Mouse (Mus musculus): ENCODE results near the gene Nbl1. TPM values are rescaled to one million over a fixed set of nuclear protein-coding genes. Genes with fewer than 3 reads are reported as not detected.

Nbl1 gene
- total RNA-seq, 2 experiments from 2014 or later = not detected

DNA sequence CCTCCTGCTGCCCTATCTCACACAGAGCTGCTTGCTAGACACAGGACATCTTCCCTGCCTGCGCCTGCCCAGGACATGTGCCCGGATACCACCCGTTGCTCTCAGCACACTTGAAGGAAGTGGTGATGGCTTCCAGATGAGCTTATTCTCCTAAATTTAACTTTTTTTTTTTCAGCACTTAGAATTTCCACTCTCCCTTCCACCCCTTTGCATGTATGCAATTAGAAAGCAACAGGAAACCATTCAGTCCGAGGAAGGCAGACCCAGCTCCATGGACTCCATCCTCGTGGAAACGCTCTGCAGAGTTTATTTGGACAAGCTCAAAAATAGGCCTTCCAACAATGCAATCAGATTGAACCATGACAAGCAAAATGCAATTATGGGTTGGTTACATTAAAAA is 8.8 kb upstream of the Nbl1 start:
- ATAC-seq (replicated peaks; ENCODE audit: poor library complexity, severe bottlenecking) = no peak

DNA sequence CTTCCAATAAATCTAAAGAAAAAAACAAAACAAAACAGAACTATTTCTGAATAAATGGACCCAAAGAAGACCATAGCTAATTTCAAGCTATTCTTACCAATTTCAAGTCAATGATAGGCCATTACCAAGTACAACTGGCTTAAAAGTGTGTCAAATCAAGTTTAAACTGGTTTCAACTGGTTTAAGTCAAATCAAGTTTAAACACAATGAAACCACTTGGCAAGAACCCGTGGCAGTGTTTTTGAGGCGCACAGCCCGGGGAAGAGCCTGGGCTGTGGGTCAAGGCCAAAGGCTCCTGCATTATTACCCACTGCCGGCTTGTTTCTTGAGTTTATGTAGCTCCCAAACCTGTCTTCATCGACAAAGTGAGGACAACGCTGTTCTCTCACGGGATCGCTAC is 7.5 kb upstream of the Nbl1 start:
- ATAC-seq (replicated peaks; ENCODE audit: poor library complexity, severe bottlenecking) = no peak

DNA sequence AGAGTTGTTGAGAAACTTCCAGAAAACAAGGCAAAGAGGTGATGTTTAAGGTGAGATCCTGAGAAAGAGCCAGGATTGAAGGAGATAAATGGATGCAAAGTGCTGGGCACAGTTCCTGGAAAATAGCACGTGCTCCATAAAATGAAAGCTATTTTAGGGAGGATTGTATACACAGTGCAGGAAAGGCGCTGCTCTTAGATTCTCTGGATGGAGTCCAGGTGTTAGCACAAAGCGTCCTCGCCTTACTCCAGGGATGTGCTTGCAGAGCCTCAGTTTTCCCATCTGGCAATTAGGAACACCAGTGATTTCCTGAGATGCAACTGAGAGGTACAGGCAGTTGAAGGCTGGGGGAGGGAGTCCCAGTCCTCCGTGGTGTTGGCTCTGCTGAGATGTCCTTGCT is 3.4 kb upstream of the Nbl1 start:
- no peak for ATAC-seq (replicated peaks; ENCODE audit: poor library complexity, severe bottlenecking)

DNA sequence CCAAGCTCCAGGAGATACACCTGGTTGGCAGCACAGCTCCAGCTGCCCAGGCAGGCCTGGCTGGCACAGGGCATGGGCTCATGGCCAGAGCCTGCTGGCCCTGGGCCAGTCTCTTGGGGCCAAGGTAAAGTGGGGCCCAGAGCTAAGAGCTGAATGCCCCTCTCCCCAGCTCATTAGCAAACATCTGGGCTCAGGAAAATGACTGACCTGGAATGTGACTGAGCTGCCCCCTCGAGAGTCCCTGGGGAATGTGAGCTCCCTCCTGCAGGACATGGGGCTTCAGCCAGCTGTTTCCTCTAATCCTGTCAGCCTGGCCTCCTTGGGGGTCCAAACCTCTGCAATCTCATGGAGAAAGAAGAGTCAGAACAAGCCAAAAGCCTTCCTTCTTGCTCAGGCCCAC is 2.6 kb upstream of the Nbl1 start:
- ATAC-seq (replicated peaks; ENCODE audit: poor library complexity, severe bottlenecking) = no peak

DNA sequence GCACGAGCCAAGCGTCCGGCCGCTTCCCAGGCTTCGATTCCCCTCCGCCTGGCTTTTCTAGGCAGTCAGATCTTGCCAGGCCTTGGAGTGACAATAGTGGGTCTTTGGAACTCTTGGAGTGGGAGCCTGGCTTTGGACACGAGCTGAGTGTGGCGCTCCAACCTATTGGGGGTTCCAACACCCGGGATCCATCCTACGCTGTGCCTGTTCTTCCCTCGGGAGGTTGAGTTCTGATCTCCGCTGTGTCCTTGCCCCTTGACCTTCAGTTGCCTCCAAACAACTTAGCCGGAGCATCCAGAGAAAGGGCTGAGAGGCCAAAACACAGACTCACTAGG is 370 bp upstream of the Nbl1 start:
- no peak for ATAC-seq (replicated peaks; ENCODE audit: poor library complexity, severe bottlenecking)

DNA sequence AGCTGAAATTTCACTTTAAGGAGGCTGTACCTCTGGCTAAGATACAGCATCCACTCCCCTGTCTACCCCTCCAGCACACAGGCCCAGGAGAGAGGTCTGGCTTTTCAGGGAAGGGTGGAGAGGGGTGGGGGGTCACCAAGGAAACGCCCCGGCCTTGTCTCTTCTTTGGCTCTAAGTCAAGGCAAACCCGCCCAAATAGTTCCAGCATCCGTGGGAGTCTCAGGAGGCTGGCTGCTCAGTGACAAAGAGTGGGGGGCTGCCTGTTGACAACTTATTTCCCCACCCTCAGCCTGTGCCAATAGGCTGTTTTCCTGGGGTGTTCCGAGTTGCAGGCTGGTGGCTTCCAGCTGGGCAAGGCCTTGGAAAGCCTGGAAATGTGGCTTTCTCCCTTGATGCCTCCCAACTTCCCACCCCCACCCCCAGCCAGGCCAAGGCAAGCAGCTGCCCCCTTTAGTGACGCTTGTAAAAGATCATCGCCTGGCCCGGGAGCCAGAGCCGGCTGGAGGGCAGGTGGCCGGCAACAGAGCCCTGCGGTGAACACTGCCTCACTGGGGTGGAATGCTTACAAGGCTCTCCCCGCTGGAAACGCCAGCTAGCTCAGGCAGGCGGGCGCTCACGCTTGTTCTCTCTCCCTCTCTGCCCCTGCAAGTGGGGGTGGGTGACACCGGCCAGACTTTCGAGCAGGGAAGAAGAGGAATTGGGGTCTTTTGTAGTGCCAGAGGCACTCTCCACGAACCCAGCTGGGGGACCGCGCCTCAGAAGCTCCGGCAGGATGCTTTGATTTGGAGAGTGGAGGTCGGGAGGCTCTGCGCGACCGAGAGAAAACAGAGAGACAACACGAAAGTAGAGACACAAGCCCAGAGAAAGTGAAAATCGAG is 1.1 kb downstream of the Nbl1 start:
- no peak; the same call in 1 of the 2 replicates for ATAC-seq (replicated peaks; ENCODE audit: poor library complexity, severe bottlenecking)

DNA sequence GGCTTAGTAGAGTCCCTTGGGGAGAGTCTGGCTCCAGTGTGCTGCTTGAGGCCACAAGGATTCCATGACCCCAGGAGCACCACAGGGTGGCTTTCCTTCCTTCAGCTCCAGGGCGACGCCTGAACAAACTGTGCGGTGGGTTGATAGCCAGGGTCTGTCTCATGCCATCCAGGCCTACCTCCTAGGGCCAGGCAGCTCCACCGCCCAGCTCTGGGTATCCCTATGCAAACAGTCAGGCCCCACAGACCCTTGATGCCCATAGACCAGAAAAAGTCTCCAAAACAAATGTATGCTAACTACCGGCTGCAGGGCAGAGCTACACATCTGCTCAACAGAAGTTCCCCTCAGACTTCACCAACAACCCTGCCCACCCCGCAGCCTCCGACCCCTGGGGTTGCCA is 1.7 kb downstream of the Nbl1 start:
- ATAC-seq (replicated peaks; ENCODE audit: poor library complexity, severe bottlenecking) = no peak

DNA sequence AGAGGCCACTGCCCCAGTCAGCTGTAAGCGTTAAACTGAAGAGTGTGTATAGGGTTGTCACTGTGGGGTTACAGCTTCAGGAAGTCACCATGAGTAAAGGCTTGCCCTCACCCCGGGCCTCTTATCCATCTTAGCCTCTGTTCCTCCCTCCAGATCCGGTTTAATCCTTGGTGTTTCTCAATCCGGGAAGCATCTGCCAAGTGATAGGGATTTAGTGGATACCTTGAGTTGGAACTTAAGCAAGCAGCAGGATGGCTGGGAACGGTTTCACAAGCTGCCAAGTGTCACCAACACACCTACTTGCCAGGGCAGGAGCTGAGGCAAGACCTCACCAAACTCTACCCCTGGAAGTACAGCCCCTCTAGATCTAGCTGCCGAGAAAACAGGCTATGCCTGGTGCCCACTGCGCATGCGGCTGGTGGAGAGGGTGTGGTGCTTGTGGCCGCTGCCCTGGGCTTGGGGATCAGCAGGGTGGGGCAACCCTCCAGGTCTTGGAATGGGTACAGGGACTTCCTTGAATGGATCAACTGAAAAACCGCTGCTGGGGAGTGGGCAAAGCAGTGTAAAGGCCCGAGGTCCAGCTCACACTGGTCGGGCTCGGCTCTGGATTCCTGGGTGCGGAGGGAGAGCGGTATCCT is 2.4 kb downstream of the Nbl1 start:
- ATAC-seq (replicated peaks; ENCODE audit: poor library complexity, severe bottlenecking) = no peak

DNA sequence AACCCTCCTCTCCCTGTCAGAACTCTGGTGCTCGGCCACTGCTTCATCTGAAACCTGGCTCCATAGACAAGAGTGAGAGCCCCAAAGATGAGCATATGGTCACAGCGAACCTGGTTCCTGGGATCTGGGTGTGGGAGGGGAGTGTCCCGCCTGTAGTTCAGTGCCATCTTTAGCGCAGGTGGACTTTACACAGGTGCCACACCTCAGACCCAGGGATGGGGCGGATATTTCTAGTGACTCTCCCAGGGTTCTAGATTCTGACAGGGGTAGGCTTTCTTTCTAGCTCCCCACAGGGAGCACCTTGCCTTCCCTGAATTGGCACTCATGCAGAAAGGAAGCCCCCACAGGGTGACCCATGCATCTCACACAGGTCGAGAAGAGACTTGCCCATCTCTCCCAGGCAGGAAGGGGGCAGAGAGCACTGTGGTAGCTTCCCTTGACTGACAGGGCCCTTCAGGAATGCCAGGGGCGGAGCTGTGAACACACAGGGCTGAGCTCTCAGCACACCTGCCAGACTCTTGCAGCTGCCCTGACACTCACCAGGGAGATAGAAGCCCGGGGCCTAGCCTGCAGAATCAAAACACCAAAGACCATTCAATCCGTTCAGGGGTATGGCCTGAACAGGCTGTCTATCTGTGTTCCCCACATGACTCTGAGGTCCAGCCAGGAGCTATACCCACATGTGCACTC is 3.7 kb downstream of the Nbl1 start:
- no peak for ATAC-seq (replicated peaks; ENCODE audit: poor library complexity, severe bottlenecking)

DNA sequence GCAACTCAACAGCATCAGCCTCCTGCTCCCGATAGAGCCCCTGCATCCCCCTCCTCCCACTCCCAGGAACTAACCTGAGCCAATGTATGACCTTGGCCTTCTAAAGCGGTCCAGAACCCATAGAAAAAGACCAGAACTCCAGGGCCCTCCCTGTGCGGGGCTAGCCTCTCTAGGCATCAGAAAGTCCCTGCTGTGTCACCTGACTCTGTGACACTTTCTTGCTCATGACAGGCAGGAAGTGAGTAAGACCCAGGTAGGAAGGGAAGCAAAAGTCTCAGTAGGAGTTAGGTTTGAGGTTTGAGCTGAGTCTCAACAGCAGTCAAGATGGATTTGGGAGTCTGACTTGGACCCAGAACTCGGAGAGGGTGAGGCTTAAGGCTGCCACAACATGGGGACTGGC is 5.8 kb downstream of the Nbl1 start:
- no peak for ATAC-seq (replicated peaks; ENCODE audit: poor library complexity, severe bottlenecking)

DNA sequence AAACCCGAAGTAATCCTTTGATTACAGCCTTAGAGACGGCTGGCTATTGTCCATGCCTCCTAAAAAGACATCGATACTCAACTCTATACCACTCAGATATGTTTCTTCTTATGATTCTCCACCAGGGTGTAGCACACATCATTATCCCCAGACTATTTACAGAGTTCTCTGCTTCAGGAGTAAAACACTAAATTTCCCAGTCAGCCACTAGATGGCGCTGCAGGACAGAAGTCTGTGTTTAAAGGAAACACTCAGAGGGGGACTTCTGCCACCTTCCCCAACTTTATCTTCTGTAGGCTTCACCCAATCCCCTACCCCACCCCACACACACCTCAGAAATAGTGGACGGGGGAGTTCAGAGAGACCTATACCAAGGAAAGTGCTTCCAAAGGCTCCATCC is 6.8 kb downstream of the Nbl1 start:
- ATAC-seq (replicated peaks; ENCODE audit: poor library complexity, severe bottlenecking) = peak; percentile 54

DNA sequence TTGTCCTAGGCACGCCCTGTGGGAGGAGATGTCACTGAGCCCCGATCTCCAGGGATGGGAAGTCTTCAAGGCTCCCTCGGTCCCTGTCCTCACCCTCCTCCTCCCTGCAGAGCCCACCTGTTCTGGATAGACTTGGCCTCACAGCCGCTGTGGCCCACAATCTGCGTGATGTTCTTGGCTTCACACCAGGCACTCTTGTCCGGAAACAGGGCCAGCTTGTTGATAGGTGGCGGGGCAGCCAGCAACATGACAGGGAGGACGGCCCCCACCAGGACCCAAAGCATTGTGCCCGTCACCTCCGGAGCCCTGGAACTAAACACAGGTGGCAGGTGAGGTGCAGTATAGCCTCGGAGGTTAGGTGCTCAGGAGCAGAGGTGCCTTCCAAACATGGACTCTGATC is 7.5 kb downstream of the Nbl1 start:
- ATAC-seq (replicated peaks; ENCODE audit: poor library complexity, severe bottlenecking) = no peak

DNA sequence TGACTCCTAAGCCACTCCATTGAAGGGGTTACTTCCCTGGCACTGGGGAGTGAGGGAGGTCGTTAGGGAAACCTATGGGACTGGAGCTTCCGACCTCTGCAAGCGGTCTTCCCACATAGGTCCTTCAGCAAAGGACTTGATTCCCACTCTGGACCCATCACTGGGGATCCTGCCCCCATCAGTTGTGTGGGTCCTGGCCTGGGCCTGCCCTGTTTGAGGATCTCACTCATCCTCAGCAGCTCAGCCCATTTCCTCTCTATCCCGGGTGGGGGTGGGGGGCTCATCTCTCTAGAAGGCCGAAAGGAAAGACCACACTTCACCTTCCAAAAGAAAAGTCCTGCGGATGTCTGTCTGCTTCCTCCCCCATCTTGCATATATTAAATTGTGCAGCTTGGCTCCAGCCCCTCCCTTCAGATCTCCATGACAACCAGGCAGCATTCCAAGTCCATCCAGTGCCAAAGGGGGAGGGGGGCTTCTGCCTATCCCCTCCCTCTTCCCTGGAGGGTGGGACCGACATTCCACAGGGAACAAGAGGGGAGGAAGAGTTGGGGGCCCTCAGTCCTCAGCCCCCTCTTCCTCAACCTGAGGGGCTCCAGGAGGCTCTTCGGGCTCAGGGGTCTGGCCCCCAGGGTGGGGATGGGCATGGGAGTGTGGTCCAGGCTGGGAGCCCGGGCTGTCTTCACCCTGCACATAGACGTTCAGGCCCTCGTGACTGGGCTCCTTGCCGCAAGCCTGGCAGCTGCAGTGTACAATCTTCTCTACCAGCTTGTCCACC is 9.8 kb downstream of the Nbl1 start:
- no peak for ATAC-seq (replicated peaks; ENCODE audit: poor library complexity, severe bottlenecking)

DNA sequence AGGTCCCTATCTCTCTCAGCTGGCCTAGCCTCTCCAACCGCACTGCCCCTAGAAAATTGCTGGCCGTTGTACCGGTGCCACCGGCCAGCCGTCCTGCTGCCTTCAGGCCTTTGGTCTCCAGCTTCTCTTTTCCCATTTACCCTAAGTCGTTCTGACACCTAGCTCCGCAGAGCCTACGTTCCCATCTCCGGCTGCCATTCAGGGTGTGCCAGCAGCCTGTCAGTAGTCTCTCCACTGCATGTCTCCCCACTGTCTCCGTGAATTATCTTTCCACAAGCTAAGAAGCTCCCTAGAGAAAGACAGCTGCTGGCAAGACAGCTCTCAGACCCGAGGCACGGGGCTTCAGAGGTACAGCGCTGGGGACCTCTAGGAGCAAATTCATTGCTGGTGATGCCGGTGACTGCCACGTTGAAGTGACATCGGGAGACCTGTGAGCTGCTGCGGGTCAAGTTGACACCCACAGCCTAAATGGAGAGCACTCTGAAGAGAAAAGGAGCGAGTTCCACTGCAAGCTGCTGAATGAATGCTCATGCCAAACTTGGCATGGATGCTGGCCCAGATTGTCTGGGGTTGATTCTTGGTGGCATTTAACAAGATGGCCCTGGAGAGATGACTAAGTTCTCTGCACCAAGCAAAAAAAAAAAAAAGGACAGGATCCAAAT is 11.4 kb downstream of the Nbl1 start:
- no peak for ATAC-seq (replicated peaks; ENCODE audit: poor library complexity, severe bottlenecking)

DNA sequence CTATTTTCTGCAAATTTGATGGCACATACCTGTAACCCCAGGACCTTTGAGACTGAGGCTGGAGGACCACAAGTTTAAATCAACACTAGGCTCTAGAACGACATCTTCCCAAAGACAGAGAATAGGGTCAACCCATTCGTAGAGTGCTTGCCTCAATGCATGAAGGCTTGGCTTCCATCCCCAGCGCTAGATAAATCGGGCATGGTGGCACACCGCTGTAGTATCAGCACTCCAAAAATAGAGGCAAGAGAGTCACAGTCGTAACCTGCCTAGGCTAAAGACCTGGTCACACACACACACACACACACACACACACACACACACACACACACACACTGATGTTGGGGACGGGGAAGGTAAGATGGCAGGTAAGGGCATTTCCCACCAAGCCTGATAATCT is 12.5 kb downstream of the Nbl1 start:
- no peak for ATAC-seq (replicated peaks; ENCODE audit: poor library complexity, severe bottlenecking)

DNA sequence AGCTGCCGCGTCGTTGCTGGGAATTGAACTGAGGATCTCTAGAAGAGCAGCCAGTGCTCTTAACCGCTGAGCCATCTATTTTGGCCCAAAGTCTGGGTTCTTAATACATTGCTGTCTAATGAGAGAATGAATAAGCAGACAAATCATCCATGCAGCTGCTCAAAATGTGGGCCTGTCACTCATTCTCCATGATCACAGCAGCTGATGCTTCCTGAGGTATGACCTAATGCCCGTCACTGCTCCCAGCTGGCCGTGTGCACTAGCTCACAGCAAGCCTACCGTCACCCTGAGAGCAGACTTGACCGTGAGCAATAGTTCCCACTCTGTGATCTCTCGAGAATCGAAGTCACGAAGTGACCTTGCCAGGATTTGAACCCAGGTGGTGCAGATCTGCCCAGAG is 13.4 kb downstream of the Nbl1 start:
- ATAC-seq (replicated peaks; ENCODE audit: poor library complexity, severe bottlenecking) = no peak

DNA sequence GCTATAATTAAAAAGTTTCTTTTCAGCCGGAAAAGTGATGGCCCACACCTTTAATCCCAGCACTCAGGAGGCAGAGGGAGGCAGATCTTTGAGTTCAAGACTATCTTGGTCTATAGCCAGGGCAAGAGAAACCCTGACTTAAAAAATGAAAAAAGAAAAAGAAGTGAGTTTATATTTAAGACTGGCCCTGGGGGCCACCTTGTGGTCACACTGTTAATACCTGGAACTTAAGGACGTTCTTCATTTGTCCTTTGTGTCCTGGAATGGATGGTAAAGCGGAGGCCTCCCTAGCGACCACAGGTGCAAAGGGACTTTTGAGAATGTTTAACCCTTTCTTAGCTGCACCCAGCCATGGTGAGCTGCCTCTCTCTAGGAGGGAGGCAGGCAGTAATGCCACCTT is 14.1 kb downstream of the Nbl1 start:
- no peak; the same call in 1 of the 2 replicates for ATAC-seq (replicated peaks; ENCODE audit: poor library complexity, severe bottlenecking)

DNA sequence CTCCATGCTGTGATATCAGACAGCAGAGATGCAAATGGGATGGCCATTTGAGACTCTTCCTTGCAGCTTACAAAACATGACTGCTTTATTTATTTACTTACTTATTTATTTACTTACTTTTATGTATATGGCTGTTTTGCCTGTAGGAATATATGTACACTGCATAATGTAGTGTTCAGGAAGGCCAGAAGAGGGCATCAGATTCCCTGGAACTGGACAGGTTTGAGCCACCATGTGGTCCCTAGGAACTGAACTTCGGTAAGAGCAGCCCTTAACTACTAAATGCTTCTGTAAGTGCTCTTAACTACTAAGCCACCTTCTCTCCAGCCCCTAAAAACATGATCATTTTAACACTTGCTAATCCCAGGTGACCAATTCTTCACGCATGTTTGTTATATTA is 14.5 kb downstream of the Nbl1 start:
- ATAC-seq (replicated peaks; ENCODE audit: poor library complexity, severe bottlenecking) = peak; percentile 50; the same call in 1 of the 2 replicates

DNA sequence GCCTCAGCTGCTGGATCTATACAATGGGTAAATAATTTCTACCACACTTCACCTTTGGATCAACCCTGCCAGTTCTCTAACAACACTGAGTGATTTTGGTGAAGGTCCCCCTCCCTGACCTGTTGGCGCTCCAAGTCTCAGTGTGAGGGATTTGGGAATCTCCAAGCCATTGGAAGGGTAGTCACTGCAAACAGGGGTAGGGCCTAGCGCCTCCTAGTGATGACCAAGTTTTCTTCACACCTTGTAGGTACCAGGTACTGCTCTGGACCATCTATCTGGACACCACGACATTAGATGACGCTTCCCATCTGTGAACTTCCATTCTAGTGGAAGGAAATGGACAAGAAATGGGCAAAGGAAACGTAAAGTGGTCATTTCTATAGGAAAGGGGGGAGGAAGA is 16.9 kb downstream of the Nbl1 start:
- ATAC-seq (replicated peaks; ENCODE audit: poor library complexity, severe bottlenecking) = no peak

DNA sequence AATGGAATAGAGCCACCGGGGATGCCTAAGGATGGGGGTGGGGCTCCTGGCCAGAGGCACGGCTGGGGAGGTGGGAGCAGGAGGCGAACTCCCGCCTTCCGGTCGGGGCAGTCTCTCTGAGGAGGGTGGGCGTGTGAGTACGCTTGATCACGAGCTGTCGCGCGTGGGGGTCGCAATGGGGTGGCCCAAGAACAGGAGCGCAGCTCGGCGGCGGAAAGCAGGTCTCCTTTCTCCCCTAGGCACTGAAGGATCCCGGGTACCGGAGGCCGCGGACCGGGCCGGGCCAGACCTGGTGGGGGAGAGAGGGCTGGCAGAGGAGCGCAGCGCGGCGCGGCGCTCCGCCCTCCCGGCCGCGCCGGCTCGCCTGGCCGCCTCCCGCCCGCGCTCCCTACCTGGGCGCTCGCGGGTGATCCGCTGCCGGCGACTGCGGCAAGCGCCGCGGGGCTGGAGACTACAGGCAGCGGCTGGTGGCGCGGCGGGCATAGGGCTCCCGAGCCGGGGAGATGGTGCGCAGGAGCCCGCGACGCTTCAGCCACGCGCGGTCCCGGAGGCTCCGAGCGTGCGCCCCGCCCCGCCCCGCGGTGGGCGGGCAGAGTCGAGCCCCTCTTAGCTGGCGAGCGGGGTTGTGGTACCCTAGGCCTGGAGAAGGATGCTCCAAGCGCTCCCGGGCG is 17.6 kb downstream of the Nbl1 start, which contains the start of gene Htr6:
Htr6 (minus strand) TSS at position 530 of the 671 bp plus-strand sequence.
- ATAC-seq (replicated peaks; ENCODE audit: poor library complexity, severe bottlenecking) = peak; percentile 13; the same call in 1 of the 2 replicates

All from granulocyte monocyte progenitor cell, adult 5-6 weeks (primary cell).